Mouse (Mus musculus) lung, postnatal 0 days (tissue): ENCODE measurements around the gene Gtse1. TPM values are rescaled to one million over a fixed set of nuclear protein-coding genes. Genes with fewer than 3 reads are reported as not detected.
A peak's percentile ranks its signal among the peaks of the same experiment; 100 is the strongest.

Experiments used
- ATAC-seq: fragments of 200-750 bp; cut with Nextera tagmentation; 2 replicates; pipeline ENCODE4 v1.8.0; 2017; ENCODE audit warnings: moderate library complexity
- DNase-seq: peaks from one replicate; pipeline ENCODE4 v3.0.0-alpha.2; 2016; ENCODE audit warnings: low spot score
- H3K27ac ChIP-seq: fragments of 300-500 bp; sonication (generic); 2 replicates; pipeline ENCODE4 v1.5.1; 2014; ENCODE audit warnings: antibody characterized with exemption, mild to moderate bottlenecking, low read length, mixed read lengths
- H3K27me3 ChIP-seq: fragments of 300-500 bp; sonication (generic); replicated peaks from 2 replicates; pipeline ENCODE4 v1.6.1; 2014; ENCODE audit warnings: low read length, mixed read lengths; ENCODE audit not compliant: insufficient read depth
- H3K36me3 ChIP-seq: fragments of 300-500 bp; sonication (generic); 2 replicates; pipeline ENCODE4 v1.6.1; 2014; ENCODE audit warnings: low read length, mixed read lengths; ENCODE audit not compliant: insufficient read depth
- H3K4me1 ChIP-seq: fragments of 300-500 bp; sonication (generic); 2 replicates; pipeline ENCODE4 v1.6.1; 2014; ENCODE audit warnings: antibody characterized with exemption, low read depth, low read length, mixed read lengths; ENCODE audit not compliant: insufficient read depth
- H3K4me2 ChIP-seq: fragments of 300-500 bp; sonication (generic); replicated peaks from 2 replicates; pipeline ENCODE4 v1.6.1; 2014; ENCODE audit warnings: low read depth, mild to moderate bottlenecking, low read length, moderate library complexity, mixed read lengths
- H3K4me3 ChIP-seq: fragments of 300-500 bp; sonication (generic); 2 replicates; pipeline ENCODE4 v1.5.1; 2014; ENCODE audit warnings: low read depth, low read length
- H3K9ac ChIP-seq: fragments of 300-500 bp; sonication (generic); replicated peaks from 2 replicates; pipeline ENCODE4 v1.6.1; 2014; ENCODE audit warnings: low read depth, mild to moderate bottlenecking
- H3K9me3 ChIP-seq: fragments of 300-500 bp; sonication (generic); 2 replicates; pipeline ENCODE4 v1.6.1; 2016; ENCODE audit warnings: low read length, mixed read lengths
- CTCF ChIP-seq: IDR thresholded peaks from 2 replicates; pipeline ENCODE4 v1.5.1; 2016; ENCODE audit warnings: antibody characterized with exemption, mild to moderate bottlenecking
- EP300 ChIP-seq: IDR thresholded peaks from 2 replicates; pipeline ENCODE4 v1.6.1; 2016; ENCODE audit warnings: antibody characterized with exemption, mild to moderate bottlenecking, control low read depth
- WGBS: fragments of 180-500 bp; shearing (Covaris S2); extraction: QIAGEN DNeasy Blood & Tissue Kit; methylation state at CpG from one replicate; pipeline ENCODE4 v1.1.7; 2014; 5-methylcytosine and 5-hydroxymethylcytosine counted together
- polyA plus RNA-seq: library from polyadenylated mRNA; unstranded; fragments of >200 nt; fragmentation: Nextera tagmentation; extraction: Ambion mirVana; gene quantifications from 2 replicates; pipeline ENCODE4 v1.2.1, GENCODE M21; 2015

The Gtse1 gene
- polyA plus RNA-seq: 1.5 and 2.3 TPM in 2 replicates

DNA sequence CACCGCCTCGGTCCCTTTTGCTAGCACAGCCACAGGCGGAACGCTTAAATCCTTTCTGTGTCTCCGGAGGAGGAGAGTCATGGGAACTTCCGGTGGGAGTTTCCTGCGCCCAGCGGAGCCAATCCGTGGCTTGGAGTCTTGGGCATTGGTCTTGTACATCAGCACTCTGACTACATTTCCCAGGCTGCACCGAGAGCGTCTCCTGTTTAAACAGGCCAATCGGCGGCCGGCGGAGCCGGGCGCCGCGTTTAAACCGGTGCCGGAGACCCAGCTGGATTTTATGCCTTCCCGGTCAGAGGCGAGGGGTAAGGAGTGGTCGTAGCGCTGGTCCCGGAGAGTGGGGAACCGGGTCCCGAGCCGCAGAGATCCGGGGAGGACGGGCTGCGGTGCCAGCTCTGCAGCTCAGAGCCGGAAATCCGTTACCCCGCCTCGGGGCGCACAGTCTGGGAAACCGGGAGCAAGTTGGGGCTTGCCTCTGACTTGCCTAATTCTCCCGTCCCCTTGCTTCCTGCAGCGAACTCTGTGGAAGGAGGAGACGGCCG, at the start of gene Gtse1:
Gene Gtse1 (plus strand): TSS at position 256 of the 542 bp plus-strand sequence.
- under 1% methylated on average over 41 of the region's 42 CpGs for WGBS
- Histone ChIP-seq H3K9me3 (no peaks in the 10 kb centered on the region), H3K4me1 (no peaks in the 10 kb centered on the region), H3K4me3 (peak within 1 kb of the TSS; percentile 52), H3K27me3 (no peaks in the 10 kb centered on the region), H3K27ac (peak within 1 kb of the TSS; percentile 65), H3K9ac (peak within 1 kb of the TSS; percentile 65), H3K36me3 (no peaks in the 10 kb centered on the region), H3K4me2 (peak within 1 kb of the TSS; percentile 85)
- ATAC-seq: peak; percentile 100
- DNase-seq: peak; percentile 98
- TF ChIP-seq CTCF (no peak), EP300 (no peak)

DNA sequence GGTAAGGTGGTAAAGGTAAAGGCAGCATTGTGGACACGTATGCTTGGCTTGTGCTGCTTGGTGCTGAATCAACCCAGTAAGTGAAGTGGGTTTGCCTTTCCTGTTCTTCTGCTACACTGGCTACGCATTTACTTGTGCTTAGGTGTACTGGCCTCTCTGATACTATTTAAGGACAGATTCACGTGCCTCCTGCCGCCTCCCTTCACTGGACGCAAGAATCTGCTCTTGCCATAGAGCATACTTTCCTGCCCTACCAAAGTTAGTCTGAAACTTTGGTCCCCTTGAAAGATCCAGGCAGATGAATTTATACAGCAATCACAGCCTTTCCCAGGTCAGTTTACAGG, 49.1 kb upstream of the Gtse1 start:
- Histone ChIP-seq H3K4me1 (0 out of 2 replicates have a peak, but pooled peaks cover 5% of the 10 kb centered on the region), H3K9me3 (no peaks in the 10 kb centered on the region), H3K36me3 (no peaks in the 10 kb centered on the region), H3K27ac (peak overlapping the region; percentile 91), H3K9ac (peak overlapping the region; percentile 79), H3K27me3 (no peaks in the 10 kb centered on the region), H3K4me3 (peak overlapping the region; percentile 74; the same call in 1 of the 2 replicates), H3K4me2 (peak overlapping the region; percentile 91)
- DNase-seq: peak; percentile 23
- WGBS: 60% methylated on average over 5 of the region's 5 CpGs
- ATAC-seq: no peak
- TF ChIP-seq CTCF: no peak

DNA sequence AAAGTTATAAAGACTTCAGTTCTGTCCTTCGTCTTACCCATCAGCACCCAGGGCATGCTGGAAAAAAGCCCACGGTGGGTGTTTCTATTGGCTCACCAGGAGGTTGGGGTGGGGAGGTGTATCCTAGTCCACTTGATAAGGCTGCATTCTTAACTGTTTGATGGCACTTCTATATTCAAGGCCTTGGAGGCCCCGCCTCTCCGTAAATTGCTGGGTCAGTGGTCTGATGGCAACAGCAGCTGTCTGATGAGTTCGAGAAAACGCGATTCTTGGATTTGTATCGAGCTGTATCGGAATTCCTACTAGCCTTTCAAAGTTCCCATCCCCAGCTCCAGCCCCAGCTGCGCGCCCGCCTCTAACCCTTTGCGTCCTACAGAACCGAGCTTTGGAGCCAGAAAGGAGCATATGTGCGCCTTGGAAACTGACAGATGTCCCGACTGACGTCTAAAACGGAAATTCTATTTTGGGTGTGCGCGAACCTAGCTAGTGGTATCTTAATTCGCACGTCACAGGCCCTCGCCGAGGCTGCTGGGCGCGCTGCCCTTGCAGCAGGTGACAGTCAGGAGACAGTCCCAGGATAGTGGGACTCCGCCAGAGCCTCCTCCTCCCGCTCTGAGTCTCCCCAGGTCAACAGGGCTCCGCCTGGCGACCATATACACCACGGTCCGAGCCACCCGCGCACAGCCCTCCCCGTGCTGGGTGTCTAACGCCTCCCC, 48.6 kb upstream of the Gtse1 start:
- Histone ChIP-seq H3K9me3 (no peaks in the 10 kb centered on the region), H3K27me3 (no peaks in the 10 kb centered on the region), H3K4me2 (peak overlapping the region; percentile 91), H3K4me3 (peak overlapping the region; percentile 74), H3K36me3 (no peaks in the 10 kb centered on the region), H3K27ac (peak overlapping the region; percentile 91), H3K4me1 (0 out of 2 replicates have a peak, but pooled peaks cover 5% of the 10 kb centered on the region), H3K9ac (peak overlapping the region; percentile 79)
- DNase-seq: peak; percentile 63
- TF ChIP-seq CTCF (peak; percentile 49), EP300 (no peak)
- 2% methylated on average over 36 of the region's 36 CpGs for WGBS
- peak; percentile 83 for ATAC-seq

DNA sequence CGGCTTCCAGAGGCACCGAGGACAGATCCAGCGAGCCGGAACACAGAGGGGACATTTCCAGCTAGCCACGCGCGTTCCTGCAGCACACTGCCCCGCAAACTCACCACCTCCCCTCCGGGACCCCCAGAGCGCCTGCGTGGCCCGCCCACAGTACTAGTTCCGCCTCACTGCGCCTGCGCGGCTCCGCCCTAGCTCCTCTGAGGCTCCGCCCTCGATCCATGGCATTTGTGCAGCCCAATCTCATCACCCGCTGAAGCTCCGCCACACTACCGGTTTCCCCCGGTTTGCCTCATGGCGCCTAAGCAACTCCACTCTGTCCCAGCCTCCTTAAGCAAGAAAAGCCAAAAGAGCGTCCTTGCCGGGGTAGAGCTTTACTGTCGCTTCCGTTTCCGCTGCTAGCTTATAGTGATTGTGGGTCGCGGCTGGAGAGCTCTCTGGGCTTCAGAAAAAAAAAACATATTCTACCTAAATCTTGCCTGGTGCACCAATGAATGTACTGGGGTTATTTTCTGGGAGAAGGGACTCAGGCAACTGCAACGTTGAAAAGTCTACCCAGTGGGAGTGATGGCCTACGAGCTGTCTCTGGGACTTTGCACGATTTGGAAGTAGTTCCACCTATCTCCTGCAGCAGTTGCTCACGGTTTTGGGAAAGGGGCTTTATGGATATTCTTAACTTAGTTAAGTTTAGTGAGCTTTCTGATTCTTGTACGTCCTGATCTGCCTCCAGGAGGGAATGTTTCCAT, 47.8 kb upstream of the Gtse1 start, which contains the start of gene Cdpf1:
Gene Cdpf1 (minus strand): TSS at position 163 of the 743 bp plus-strand sequence.
- DNase-seq: peak; percentile 98
- Histone ChIP-seq H3K9me3 (no peaks in the 10 kb centered on the region), H3K4me2 (peak within 1 kb of the TSS; percentile 91), H3K36me3 (no peaks in the 10 kb centered on the region), H3K27ac (peak within 1 kb of the TSS; percentile 91), H3K4me1 (0 out of 2 replicates have a peak, but pooled peaks cover 5% of the 10 kb centered on the region), H3K9ac (peak within 1 kb of the TSS; percentile 79), H3K27me3 (no peaks in the 10 kb centered on the region), H3K4me3 (peak within 1 kb of the TSS; percentile 74)
- 3% methylated on average over 30 of the region's 36 CpGs for WGBS
- TF ChIP-seq CTCF (no peak; the same call in 1 of the 2 replicates), EP300 (no peak)
- peak; percentile 96 for ATAC-seq

DNA sequence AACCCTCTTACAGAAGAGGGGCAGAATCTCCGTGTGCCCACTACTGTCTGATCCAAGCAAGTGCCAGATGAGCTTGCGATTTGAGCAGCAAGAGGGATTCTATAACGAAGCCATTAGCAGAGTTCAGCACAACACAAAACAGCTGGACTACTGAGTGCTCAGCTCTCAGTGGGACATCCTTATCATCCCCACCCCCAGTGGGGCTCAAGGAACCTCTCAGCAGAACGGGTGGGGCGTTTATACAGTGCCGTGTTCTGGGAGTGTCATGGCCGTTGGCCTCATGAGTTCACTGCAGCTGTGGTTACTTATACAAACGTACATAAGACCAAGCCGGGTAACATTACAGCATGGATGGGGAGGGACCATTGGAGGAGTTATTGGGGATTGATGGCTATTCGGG, 46.1 kb upstream of the Gtse1 start:
- Histone ChIP-seq H3K4me3 (no peak overlapping the region), H3K4me1 (0 out of 2 replicates have a peak, but pooled peaks cover 5% of the 10 kb centered on the region), H3K36me3 (no peaks in the 10 kb centered on the region), H3K27me3 (no peaks in the 10 kb centered on the region), H3K4me2 (no peak overlapping the region), H3K9me3 (no peaks in the 10 kb centered on the region; the same call in 1 of the 2 replicates), H3K9ac (no peak overlapping the region), H3K27ac (no peak overlapping the region)
- 52% methylated on average over 10 of the region's 10 CpGs for WGBS
- ATAC-seq (no peak), DNase-seq (no peak)
- TF ChIP-seq CTCF: no peak
- TF ChIP-seq EP300: no peak
